Mouse (Mus musculus) liver, adult 2 months (tissue): Measurements from ENCODE around the gene Ptma. TPM values are rescaled to one million over a fixed set of nuclear protein-coding genes. Genes with fewer than 3 reads are reported as not detected.

Experiments
- DNase-seq: peaks from one replicate; pipeline ENCODE4 v3.0.0-alpha.2; 2011; ENCODE audit warnings: low read depth, low spot score; ENCODE audit errors: extremely low read depth
- H3K27ac ChIP-seq: fragments of 200-500 bp; replicated peaks from 2 replicates; pipeline ENCODE4 v1.5.1; 2012; ENCODE audit warnings: low read depth, mild to moderate bottlenecking, control low read depth, inconsistent platforms, low read length; ENCODE audit not compliant: insufficient read depth
- H3K27me3 ChIP-seq: fragments of 200-500 bp; 2 replicates; pipeline ENCODE4 v1.6.1; 2012; ENCODE audit warnings: mild to moderate bottlenecking, moderate library complexity, low read length, inconsistent platforms; ENCODE audit not compliant: control insufficient read depth, insufficient read depth
- H3K36me3 ChIP-seq: fragments of 200-500 bp; 2 replicates; pipeline ENCODE4 v1.6.1; 2012; ENCODE audit warnings: low read length, inconsistent platforms; ENCODE audit not compliant: control insufficient read depth, insufficient read depth
- H3K4me1 ChIP-seq: fragments of 200-500 bp; 2 replicates; pipeline ENCODE4 v1.6.1; 2011; ENCODE audit warnings: low read length; ENCODE audit not compliant: control insufficient read depth, insufficient read depth
- H3K4me3 ChIP-seq: fragments of 200-500 bp; 2 replicates; pipeline ENCODE4 v1.5.1; 2011; ENCODE audit warnings: low read depth, mild to moderate bottlenecking, control low read depth, low read length, moderate library complexity; ENCODE audit not compliant: insufficient read depth
- H3K79me2 ChIP-seq: fragments of 200-500 bp; 2 replicates; pipeline ENCODE4 v1.6.1; 2012; ENCODE audit warnings: inconsistent platforms, mild to moderate bottlenecking, low read length, moderate library complexity; ENCODE audit not compliant: control insufficient read depth, insufficient read depth
- H3K9ac ChIP-seq: fragments of 200-500 bp; 2 replicates; pipeline ENCODE4 v1.6.1; 2012; ENCODE audit warnings: low read depth, mild to moderate bottlenecking, control low read depth, inconsistent platforms, low read length
- CTCF ChIP-seq: fragments of 200-500 bp; IDR thresholded peaks from 2 replicates; pipeline ENCODE4 v1.5.1; 2011; ENCODE audit warnings: low read depth, low read length, control low read depth
- POLR2A ChIP-seq: fragments of 200-500 bp; IDR thresholded peaks from 2 replicates; pipeline ENCODE4 v1.6.1; 2011; ENCODE audit warnings: low read length, control low read depth; ENCODE audit not compliant: insufficient read depth; ENCODE audit errors: extremely low read depth
- WGBS: fragments of 180-500 bp; shearing (Covaris S2); methylation state at CpG from one replicate; pipeline ENCODE4 v1.1.7; 2018; 5-methylcytosine and 5-hydroxymethylcytosine counted together
- polyA plus RNA-seq: library from polyadenylated mRNA; depleted of rRNA; stranded (reverse); fragments of >200 nt; gene quantifications from 2 replicates; pipeline ENCODE4 v1.2.3, GENCODE M21; 2012; rRNA removed
- total RNA-seq: library from RNA; depleted of rRNA; stranded (reverse); fragments of >200 nt; gene quantifications from 2 replicates; pipeline ENCODE4 v1.2.3, GENCODE M21; 2014; rRNA removed

Gene Ptma
- total and polyA plus RNA-seq, 2 experiments = 240 to 259 TPM

- H3K27ac ChIP-seq = no peak overlapping the region
- 97% methylated on average over 2 of the region's 2 CpGs for WGBS
- TF ChIP-seq POLR2A = no peak
- no peak for TF ChIP-seq CTCF
- DNase-seq = no peak
- H3K9ac ChIP-seq = no peak overlapping the region
- H3K4me3 ChIP-seq = no peak overlapping the region
- no peaks in the 10 kb centered on the region for H3K4me1 ChIP-seq
- no peaks in the 10 kb centered on the region for H3K79me2 ChIP-seq
- H3K36me3 ChIP-seq = no peaks in the 10 kb centered on the region
- no peaks in the 10 kb centered on the region for H3K27me3 ChIP-seq
These were observed 42.9 kb downstream of the Ptma start for GRCm38 (mm10) chr1:86569292-86569860.

- no peaks in the 10 kb centered on the region for H3K36me3 ChIP-seq
- 29% methylated on average over 2 of the region's 2 CpGs for WGBS
- no peaks in the 10 kb centered on the region for H3K4me1 ChIP-seq
- no peak for DNase-seq
- H3K27ac ChIP-seq = no peak overlapping the region
- no peaks in the 10 kb centered on the region for H3K79me2 ChIP-seq
- no peak for TF ChIP-seq CTCF
- no peaks in the 10 kb centered on the region for H3K27me3 ChIP-seq
- H3K4me3 ChIP-seq = no peak overlapping the region
- no peak overlapping the region for H3K9ac ChIP-seq
These were observed 44.9 kb downstream of the Ptma start for GRCm38 (mm10) chr1:86571381-86571780.

GRCm38 (mm10) chr1:86571941-86572340, 45.4 kb downstream of the Ptma start:
- no peak overlapping the region for H3K9ac ChIP-seq
- no peaks in the 10 kb centered on the region for H3K36me3 ChIP-seq
- DNase-seq = no peak
- H3K27ac ChIP-seq = no peak overlapping the region
- TF ChIP-seq POLR2A (no peak), CTCF (no peak)
- no peak overlapping the region for H3K4me3 ChIP-seq
- WGBS = 60% methylated on average over 4 of the region's 4 CpGs
- no peaks in the 10 kb centered on the region for H3K79me2 ChIP-seq
- no peaks in the 10 kb centered on the region for H3K4me1 ChIP-seq
- no peaks in the 10 kb centered on the region for H3K27me3 ChIP-seq

Other genes with a start within 250 kb of the Ptma start
- gene B3gnt7, start 223.9 kb upstream of the Ptma start, total RNA-seq = not detected in 2 replicates
- gene B3gnt7, start 223.9 kb upstream of the Ptma start, polyA plus RNA-seq = 0.19 and 0.31 TPM in 2 replicates
- gene Ncl, start 167.3 kb upstream of the Ptma start, total RNA-seq = 19.7 and 24.3 TPM in 2 replicates
- 4.1 and 4.6 TPM in 2 replicates for gene Ncl, start 167.3 kb upstream of the Ptma start, polyA plus RNA-seq
- gene Nmur1, start 100.5 kb upstream of the Ptma start, total RNA-seq = not detected in 2 replicates
- gene Nmur1, start 100.5 kb upstream of the Ptma start, polyA plus RNA-seq = not detected in 2 replicates
- gene Tex44, start 100.4 kb upstream of the Ptma start, total RNA-seq = not detected in 2 replicates
- gene Tex44, start 100.4 kb upstream of the Ptma start, polyA plus RNA-seq = not detected in 2 replicates
- 3.8 and 5.3 TPM in 2 replicates for gene Pde6d, start 55.9 kb downstream of the Ptma start, total RNA-seq
- 4.7 TPM in 2 replicates for gene Pde6d, start 55.9 kb downstream of the Ptma start, polyA plus RNA-seq
- gene Cops7b, start 56.2 kb downstream of the Ptma start, total RNA-seq = 5.0 and 6.0 TPM in 2 replicates
- 13.4 and 20.2 TPM in 2 replicates for gene Cops7b, start 56.2 kb downstream of the Ptma start, polyA plus RNA-seq
- not detected in 2 replicates for gene Nppc, start 143.8 kb downstream of the Ptma start, total RNA-seq
- not detected in 2 replicates for gene Nppc, start 143.8 kb downstream of the Ptma start, polyA plus RNA-seq
- gene Dis3l2, start 177.1 kb downstream of the Ptma start, total RNA-seq = 13.2 and 13.4 TPM in 2 replicates
- 7.7 and 9.0 TPM in 2 replicates for gene Dis3l2, start 177.1 kb downstream of the Ptma start, polyA plus RNA-seq